Mouse (Mus musculus) liver, adult (tissue): Measurements from ENCODE around the gene Trub2.

Source experiments
- GATA4 ChIP-seq: IDR thresholded peaks from 2 replicates; pipeline ENCODE4 v1.6.1; 2014; ENCODE audit warnings: mild to moderate bottlenecking, low read length; ENCODE audit not compliant: insufficient replicate concordance

The Trub2 gene

GRCm38 (mm10) chr2:29747852-29748251, 40.5 kb downstream of the Trub2 start:
- no peak for TF ChIP-seq GATA4

GRCm38 (mm10) chr2:29747188-29747782, 41.0 kb downstream of the Trub2 start:
- no peak for TF ChIP-seq GATA4

- TF ChIP-seq GATA4, result no peak
Measured at GRCm38 (mm10) chr2:29744256-29744655, 44.0 kb downstream of the Trub2 start.

- no peak for TF ChIP-seq GATA4
Measured at GRCm38 (mm10) chr2:29741207-29741606, 47.1 kb downstream of the Trub2 start.

- no peak for TF ChIP-seq GATA4
Measured at GRCm38 (mm10) chr2:29739368-29739767, 48.9 kb downstream of the Trub2 start.

GRCm38 (mm10) chr2:29738799-29739198, 49.5 kb downstream of the Trub2 start:
- TF ChIP-seq GATA4, result no peak

GRCm38 (mm10) chr2:29737209-29737925, 50.9 kb downstream of the Trub2 start:
- TF ChIP-seq GATA4, result no peak; the same call in 1 of the 2 replicates

GRCm38 (mm10) chr2:29735708-29736107, 52.6 kb downstream of the Trub2 start:
- TF ChIP-seq GATA4, result no peak

- TF ChIP-seq GATA4, result no peak
Measured at GRCm38 (mm10) chr2:29733348-29733747, 55.0 kb downstream of the Trub2 start.

GRCm38 (mm10) chr2:29732559-29732958, 55.7 kb downstream of the Trub2 start:
- TF ChIP-seq GATA4, result no peak

GRCm38 (mm10) chr2:29731545-29731944, 56.8 kb downstream of the Trub2 start:
- no peak for TF ChIP-seq GATA4

GRCm38 (mm10) chr2:29729500-29729899, 58.8 kb downstream of the Trub2 start:
- TF ChIP-seq GATA4, result no peak

- TF ChIP-seq GATA4, result no peak
Measured at GRCm38 (mm10) chr2:29724664-29725365, 63.5 kb downstream of the Trub2 start.

- no peak for TF ChIP-seq GATA4
Measured at GRCm38 (mm10) chr2:29723132-29723531, 65.2 kb downstream of the Trub2 start.

GRCm38 (mm10) chr2:29718581-29718980, 69.7 kb downstream of the Trub2 start:
- TF ChIP-seq GATA4, result no peak

- no peak for TF ChIP-seq GATA4
Measured at GRCm38 (mm10) chr2:29716691-29717090, 71.6 kb downstream of the Trub2 start.
